Mouse (Mus musculus): Measurements from ENCODE around the gene Prm1.

DNA sequence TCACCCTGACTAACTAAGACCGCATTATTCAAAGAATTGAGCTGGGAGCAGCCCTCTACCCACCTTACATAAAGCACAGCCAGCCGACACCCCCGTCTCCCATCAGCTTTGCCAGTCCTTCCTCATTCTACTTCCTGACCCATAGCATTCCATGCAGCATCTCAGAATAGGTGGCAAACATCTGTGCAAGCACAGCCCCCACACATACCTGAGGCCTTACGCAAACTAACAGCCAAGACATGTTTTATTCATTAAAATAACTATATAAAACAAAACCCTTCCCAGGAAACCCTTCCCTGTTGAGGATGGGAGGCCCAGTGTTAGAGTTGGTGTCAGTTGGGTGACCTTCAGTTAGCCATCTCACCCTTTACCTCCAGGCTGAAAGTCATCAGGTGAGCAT lies 20.2 kb upstream of the Prm1 start:
- TF ChIP-seq CTCF (conservative IDR thresholded peaks at IDR 0.05; ENCODE audit: insufficient read depth, insufficient read length, low read depth, low read length) (no peak), POLR2A (IDR thresholded peaks at IDR 0.05; ENCODE audit: low read depth, low read length) (no peak)
